Mouse (Mus musculus): Measurements from ENCODE around the gene Bsnd. TPM values are rescaled to one million over a fixed set of nuclear protein-coding genes. Genes with fewer than 3 reads are reported as not detected.
A peak's percentile ranks its signal among the peaks of the same experiment; 100 is the strongest.

Gene Bsnd
- not detected in 2 replicates for polyA plus RNA-seq (2014; fragmentation: Nextera tagmentation; extraction: Ambion mirVana)

GRCm38 (mm10) chr4:106492116-106492515 is at the start of gene Bsnd:
TSS of gene Bsnd (minus strand) at chr4:106492283.
- no peak for DNase-seq
- ATAC-seq (ENCODE audit: low FRiP score, low TSS enrichment): no peak
- Histone ChIP-seq H3K4me1 (ENCODE audit: control insufficient read depth, insufficient read depth, low read length) (no peaks in the 10 kb centered on the region), H3K27ac (replicated peaks; ENCODE audit: low read depth, low read length) (no peak within 1 kb of the TSS), H3K36me3 (ENCODE audit: control insufficient read depth, insufficient read depth, low read length) (no peaks in the 10 kb centered on the region), H3K9me3 (ENCODE audit: control insufficient read depth, low read length) (no peaks in the 10 kb centered on the region), H3K4me2 (ENCODE audit: low read length) (no peak within 1 kb of the TSS), H3K9ac (replicated peaks; ENCODE audit: low read length) (no peak within 1 kb of the TSS), H3K27me3 (ENCODE audit: control insufficient read depth, insufficient read depth, low read length) (no peaks in the 10 kb centered on the region), H3K4me3 (replicated peaks; ENCODE audit: low read depth, low read length) (no peak within 1 kb of the TSS)
- 64% methylated on average over 3 of the region's 3 CpGs for WGBS

- ATAC-seq (ENCODE audit: low FRiP score, low TSS enrichment) (no peak), DNase-seq (no peak)
- Histone ChIP-seq H3K4me2 (ENCODE audit: low read length) (no peak overlapping the region), H3K4me1 (ENCODE audit: control insufficient read depth, insufficient read depth, low read length) (no peaks in the 10 kb centered on the region), H3K9me3 (ENCODE audit: control insufficient read depth, low read length) (no peaks in the 10 kb centered on the region), H3K27ac (replicated peaks; ENCODE audit: low read depth, low read length) (no peak overlapping the region), H3K4me3 (replicated peaks; ENCODE audit: low read depth, low read length) (no peak overlapping the region), H3K36me3 (ENCODE audit: control insufficient read depth, insufficient read depth, low read length) (no peaks in the 10 kb centered on the region), H3K27me3 (ENCODE audit: control insufficient read depth, insufficient read depth, low read length) (no peaks in the 10 kb centered on the region), H3K9ac (replicated peaks; ENCODE audit: low read length) (no peak overlapping the region)
- WGBS: 74% methylated on average over 3 of the region's 3 CpGs
Observed at GRCm38 (mm10) chr4:106541491-106541890, 49.4 kb upstream of the Bsnd start.

- no peaks in the 10 kb centered on the region for H3K4me1 ChIP-seq (ENCODE audit: control insufficient read depth, insufficient read depth, low read length)
- DNase-seq (no peak), ATAC-seq (ENCODE audit: low FRiP score, low TSS enrichment) (no peak)
- H3K4me2 ChIP-seq (ENCODE audit: low read length): no peak overlapping the region
- no peaks in the 10 kb centered on the region for H3K9me3 ChIP-seq (ENCODE audit: control insufficient read depth, low read length)
- 88% methylated on average over 5 of the region's 5 CpGs for WGBS
- H3K4me3 ChIP-seq (replicated peaks; ENCODE audit: low read depth, low read length): no peak overlapping the region
- no peaks in the 10 kb centered on the region for H3K36me3 ChIP-seq (ENCODE audit: control insufficient read depth, insufficient read depth, low read length)
- H3K9ac ChIP-seq (replicated peaks; ENCODE audit: low read length): no peak overlapping the region
- H3K27ac ChIP-seq (replicated peaks; ENCODE audit: low read depth, low read length): no peak overlapping the region
- H3K27me3 ChIP-seq (ENCODE audit: control insufficient read depth, insufficient read depth, low read length): no peaks in the 10 kb centered on the region
Observed at GRCm38 (mm10) chr4:106539756-106540155, 47.7 kb upstream of the Bsnd start.

- DNase-seq (no peak), ATAC-seq (ENCODE audit: low FRiP score, low TSS enrichment) (no peak)
- no peaks in the 10 kb centered on the region for H3K4me1 ChIP-seq (ENCODE audit: control insufficient read depth, insufficient read depth, low read length)
- H3K9ac ChIP-seq (replicated peaks; ENCODE audit: low read length): no peak overlapping the region
- no peak overlapping the region for H3K4me2 ChIP-seq (ENCODE audit: low read length)
- no peaks in the 10 kb centered on the region for H3K27me3 ChIP-seq (ENCODE audit: control insufficient read depth, insufficient read depth, low read length)
- H3K9me3 ChIP-seq (ENCODE audit: control insufficient read depth, low read length): no peaks in the 10 kb centered on the region
- no peak overlapping the region for H3K4me3 ChIP-seq (replicated peaks; ENCODE audit: low read depth, low read length)
- no peak overlapping the region for H3K27ac ChIP-seq (replicated peaks; ENCODE audit: low read depth, low read length)
- WGBS: 77% methylated on average over 7 of the region's 7 CpGs
- H3K36me3 ChIP-seq (ENCODE audit: control insufficient read depth, insufficient read depth, low read length): no peaks in the 10 kb centered on the region
Observed at GRCm38 (mm10) chr4:106534256-106534655, 42.2 kb upstream of the Bsnd start.

DNA sequence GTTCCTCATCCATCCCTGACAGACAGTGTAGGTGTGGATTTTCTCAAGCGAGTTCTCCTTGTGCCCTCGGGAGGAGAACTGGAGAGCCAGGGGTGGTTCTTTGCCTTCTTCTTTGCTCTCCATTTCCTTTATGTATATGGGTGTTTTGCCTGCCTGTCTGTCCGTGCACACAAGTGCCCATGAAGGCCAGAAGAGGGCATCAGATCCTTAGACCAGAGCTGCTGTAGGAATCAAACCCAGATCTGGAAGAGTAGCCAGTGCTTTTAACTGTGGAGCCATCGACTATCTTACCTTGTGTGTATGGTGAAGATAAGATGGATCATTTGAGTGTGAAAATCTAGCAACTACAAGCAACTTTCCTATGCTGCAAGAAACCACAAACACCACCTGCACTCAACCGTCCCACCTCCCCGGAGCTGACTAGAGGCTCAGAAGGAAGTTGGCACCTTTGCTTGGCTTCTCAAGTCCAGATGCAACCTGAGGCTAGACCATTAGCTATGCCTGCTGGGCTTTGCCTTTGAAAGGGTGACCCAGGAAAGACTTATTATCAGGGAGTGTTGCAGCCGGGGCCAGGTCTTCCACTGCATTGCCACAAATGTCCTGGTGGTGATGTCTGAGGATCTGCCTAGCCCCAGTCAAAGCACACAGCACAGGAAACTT is 41.5 kb upstream of the Bsnd start:
- no peak for ATAC-seq (ENCODE audit: low FRiP score, low TSS enrichment)
- Histone ChIP-seq H3K4me3 (replicated peaks; ENCODE audit: low read depth, low read length) (no peak overlapping the region), H3K36me3 (ENCODE audit: control insufficient read depth, insufficient read depth, low read length) (no peaks in the 10 kb centered on the region), H3K4me1 (ENCODE audit: control insufficient read depth, insufficient read depth, low read length) (no peaks in the 10 kb centered on the region), H3K9me3 (ENCODE audit: control insufficient read depth, low read length) (no peaks in the 10 kb centered on the region), H3K27me3 (ENCODE audit: control insufficient read depth, insufficient read depth, low read length) (no peaks in the 10 kb centered on the region), H3K27ac (replicated peaks; ENCODE audit: low read depth, low read length) (no peak overlapping the region), H3K4me2 (ENCODE audit: low read length) (no peak overlapping the region), H3K9ac (replicated peaks; ENCODE audit: low read length) (no peak overlapping the region)
- WGBS: 72% methylated on average over 7 of the region's 7 CpGs
- DNase-seq: no peak

DNA sequence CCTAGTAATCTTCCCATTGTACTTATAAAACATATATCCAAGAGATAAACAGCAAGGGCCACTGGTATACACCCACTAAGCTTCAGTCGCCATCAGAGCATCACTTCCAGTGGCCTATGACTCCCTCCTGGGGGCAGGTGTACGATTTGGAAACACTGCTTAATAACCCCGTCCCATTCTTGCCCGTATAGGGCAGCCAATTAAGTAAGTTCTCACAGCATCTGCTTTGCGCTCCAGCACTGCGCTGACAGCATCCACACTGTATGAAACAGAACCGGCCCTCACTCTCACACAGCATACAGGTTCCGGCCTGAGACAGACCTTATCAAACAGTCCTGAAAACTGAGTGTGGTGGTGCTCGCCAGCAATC is 38.0 kb upstream of the Bsnd start:
- Histone ChIP-seq H3K9me3 (ENCODE audit: control insufficient read depth, low read length) (no peaks in the 10 kb centered on the region), H3K36me3 (ENCODE audit: control insufficient read depth, insufficient read depth, low read length) (no peaks in the 10 kb centered on the region), H3K4me3 (replicated peaks; ENCODE audit: low read depth, low read length) (no peak overlapping the region), H3K27me3 (ENCODE audit: control insufficient read depth, insufficient read depth, low read length) (no peaks in the 10 kb centered on the region), H3K4me1 (ENCODE audit: control insufficient read depth, insufficient read depth, low read length) (no peaks in the 10 kb centered on the region), H3K9ac (replicated peaks; ENCODE audit: low read length) (no peak overlapping the region), H3K4me2 (ENCODE audit: low read length) (no peak overlapping the region), H3K27ac (replicated peaks; ENCODE audit: low read depth, low read length) (no peak overlapping the region)
- 69% methylated on average over 9 of the region's 9 CpGs for WGBS
- DNase-seq (no peak), ATAC-seq (ENCODE audit: low FRiP score, low TSS enrichment) (no peak; the same call in 1 of the 2 replicates)

- DNase-seq: peak; percentile 97
- Histone ChIP-seq H3K4me3 (replicated peaks; ENCODE audit: low read depth, low read length) (no peak overlapping the region), H3K4me1 (ENCODE audit: control insufficient read depth, insufficient read depth, low read length) (no peaks in the 10 kb centered on the region), H3K4me2 (ENCODE audit: low read length) (peak overlapping the region; percentile 47), H3K36me3 (ENCODE audit: control insufficient read depth, insufficient read depth, low read length) (no peaks in the 10 kb centered on the region), H3K9ac (replicated peaks; ENCODE audit: low read length) (no peak overlapping the region; the same call in 1 of the 2 replicates), H3K9me3 (ENCODE audit: control insufficient read depth, low read length) (no peaks in the 10 kb centered on the region), H3K27me3 (ENCODE audit: control insufficient read depth, insufficient read depth, low read length) (no peaks in the 10 kb centered on the region), H3K27ac (replicated peaks; ENCODE audit: low read depth, low read length) (no peak overlapping the region)
- ATAC-seq (ENCODE audit: low FRiP score, low TSS enrichment): peak; percentile 89
- WGBS: 17% methylated on average over 17 of the region's 17 CpGs
Observed at GRCm38 (mm10) chr4:106529375-106530112, 37.5 kb upstream of the Bsnd start.

DNA sequence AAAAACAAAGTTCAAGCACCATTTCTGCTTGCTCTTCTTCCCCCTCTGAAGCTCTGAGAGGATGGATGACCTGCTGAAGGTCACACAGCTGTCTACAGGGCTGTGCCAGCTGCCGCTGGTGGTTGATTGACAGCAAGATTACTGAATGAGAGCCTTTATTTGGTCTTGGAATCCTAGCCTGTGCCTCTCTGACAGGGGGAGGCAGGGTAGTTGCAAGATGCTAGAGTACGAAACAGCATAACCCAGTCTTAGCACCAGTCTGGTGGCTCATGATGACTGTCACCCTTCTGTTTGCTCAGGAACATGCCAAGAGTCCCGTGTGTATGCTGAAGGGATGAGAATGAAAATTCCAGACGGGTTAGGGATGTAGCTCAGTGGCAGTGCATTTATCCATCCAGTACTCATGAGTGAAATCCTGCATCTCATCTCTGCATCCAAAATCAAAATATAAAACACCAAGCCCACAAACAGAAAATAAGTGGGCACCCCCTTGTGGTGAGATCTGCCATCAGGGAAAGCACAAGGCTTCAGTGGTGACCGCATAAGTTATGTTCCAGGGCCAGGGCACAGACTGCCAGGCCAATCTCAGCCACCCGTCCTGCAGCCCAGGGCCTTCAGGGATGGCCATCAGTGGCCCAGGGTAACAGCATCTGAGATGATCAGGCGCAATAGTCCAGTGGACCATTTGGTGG is 35.9 kb upstream of the Bsnd start:
- ATAC-seq (ENCODE audit: low FRiP score, low TSS enrichment): no peak
- WGBS: 76% methylated on average over 7 of the region's 7 CpGs
- no peaks in the 10 kb centered on the region for H3K4me1 ChIP-seq (ENCODE audit: control insufficient read depth, insufficient read depth, low read length)
- H3K9ac ChIP-seq (replicated peaks; ENCODE audit: low read length): no peak overlapping the region
- no peaks in the 10 kb centered on the region for H3K9me3 ChIP-seq (ENCODE audit: control insufficient read depth, low read length)
- no peaks in the 10 kb centered on the region for H3K27me3 ChIP-seq (ENCODE audit: control insufficient read depth, insufficient read depth, low read length)
- H3K4me2 ChIP-seq (ENCODE audit: low read length): no peak overlapping the region
- no peaks in the 10 kb centered on the region for H3K36me3 ChIP-seq (ENCODE audit: control insufficient read depth, insufficient read depth, low read length)
- no peak overlapping the region for H3K4me3 ChIP-seq (replicated peaks; ENCODE audit: low read depth, low read length)
- H3K27ac ChIP-seq (replicated peaks; ENCODE audit: low read depth, low read length): no peak overlapping the region
- peak; percentile 23 for DNase-seq
